Mouse (Mus musculus) myocyte (in vitro differentiated cells): Measurements from ENCODE around the gene Shroom1.

Experiments used
- CEBPB ChIP-seq: IDR thresholded peaks from 2 replicates; pipeline ENCODE4 v1.6.1; 2011; ENCODE audit warnings: mild to moderate bottlenecking, moderate library complexity; ENCODE audit not compliant: poor library complexity, insufficient read depth, severe bottlenecking
- E2F4 ChIP-seq: IDR thresholded peaks from one replicate; pipeline ENCODE4 v1.6.1; 2011; ENCODE audit warnings: mild to moderate bottlenecking, control low read depth, moderate library complexity; ENCODE audit not compliant: insufficient read depth
- POLR2A ChIP-seq: IDR thresholded peaks from one replicate; pipeline ENCODE4 v1.6.1; 2011; ENCODE audit warnings: low read depth, mild to moderate bottlenecking, control low read depth, moderate library complexity; ENCODE audit not compliant: insufficient read length
- REST ChIP-seq: IDR thresholded peaks from one replicate; pipeline ENCODE4 v1.6.1; 2011; ENCODE audit warnings: mild to moderate bottlenecking, control low read depth, moderate library complexity; ENCODE audit not compliant: insufficient read depth, insufficient read length
- USF1 ChIP-seq: IDR thresholded peaks from one replicate; pipeline ENCODE4 v1.6.1; 2011; ENCODE audit warnings: low read depth, mild to moderate bottlenecking, control low read depth, moderate library complexity

DNA sequence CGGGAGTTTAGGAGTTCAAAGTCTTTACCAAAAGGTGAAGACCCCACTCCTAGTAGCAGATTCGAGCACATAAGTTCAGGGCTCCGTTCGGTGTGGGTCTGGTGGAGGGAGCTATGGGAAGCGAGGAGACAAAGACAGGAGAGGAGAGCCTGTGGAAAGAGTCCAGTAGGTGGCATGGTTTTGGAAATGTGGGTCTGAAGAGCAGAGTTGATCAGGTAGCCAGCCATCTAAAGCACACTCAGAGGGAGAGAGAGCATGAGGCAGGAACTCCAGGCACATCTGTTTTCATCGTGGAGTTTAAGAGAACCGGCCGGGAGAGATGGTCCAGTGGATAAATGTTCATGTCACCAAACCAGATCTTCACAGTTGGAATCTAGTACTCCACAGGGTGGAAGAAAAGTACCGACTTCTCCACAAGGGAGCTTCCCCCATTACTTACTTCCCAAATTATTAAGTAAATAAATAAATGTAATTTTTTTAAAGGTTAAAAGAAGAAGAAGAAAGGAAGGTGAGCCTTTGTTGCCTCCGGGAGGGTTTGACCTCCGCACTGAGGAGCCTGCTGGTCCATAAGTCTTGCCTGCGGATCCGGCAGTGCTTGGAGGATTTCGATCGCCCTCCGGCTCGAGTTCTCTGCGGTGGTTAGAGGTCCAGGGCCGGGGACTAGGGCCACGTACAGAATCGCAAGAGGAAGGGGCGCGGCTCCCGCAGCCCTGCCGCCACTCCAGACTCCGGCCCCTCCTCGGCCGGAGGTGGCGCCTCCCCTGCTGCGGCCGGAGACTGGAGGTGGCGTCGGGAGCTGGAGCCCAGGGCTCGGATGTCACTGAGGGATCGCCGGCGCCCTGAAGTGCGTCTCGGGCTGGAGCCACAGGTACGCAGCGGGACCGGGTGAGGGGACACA is at the start of gene Shroom1, which contains the start of gene Gm10447:
- TF ChIP-seq USF1 (no peak), REST (no peak), POLR2A (peak; percentile 61), E2F4 (no peak), CEBPB (no peak)
